Mouse (Mus musculus): ENCODE measurements around the gene Colgalt2. TPM values are rescaled to one million over a fixed set of nuclear protein-coding genes. Genes with fewer than 3 reads are reported as not detected.
A peak's percentile ranks its signal among the peaks of the same experiment; 100 is the strongest.
"Not testable (repeated sequence)": the region's sequence is repeated elsewhere in the genome, so short reads cannot be mapped to it uniquely, and the experiment has no call there.

The Colgalt2 gene
- polyA plus RNA-seq (2012), result not detected in 2 replicates

DNA sequence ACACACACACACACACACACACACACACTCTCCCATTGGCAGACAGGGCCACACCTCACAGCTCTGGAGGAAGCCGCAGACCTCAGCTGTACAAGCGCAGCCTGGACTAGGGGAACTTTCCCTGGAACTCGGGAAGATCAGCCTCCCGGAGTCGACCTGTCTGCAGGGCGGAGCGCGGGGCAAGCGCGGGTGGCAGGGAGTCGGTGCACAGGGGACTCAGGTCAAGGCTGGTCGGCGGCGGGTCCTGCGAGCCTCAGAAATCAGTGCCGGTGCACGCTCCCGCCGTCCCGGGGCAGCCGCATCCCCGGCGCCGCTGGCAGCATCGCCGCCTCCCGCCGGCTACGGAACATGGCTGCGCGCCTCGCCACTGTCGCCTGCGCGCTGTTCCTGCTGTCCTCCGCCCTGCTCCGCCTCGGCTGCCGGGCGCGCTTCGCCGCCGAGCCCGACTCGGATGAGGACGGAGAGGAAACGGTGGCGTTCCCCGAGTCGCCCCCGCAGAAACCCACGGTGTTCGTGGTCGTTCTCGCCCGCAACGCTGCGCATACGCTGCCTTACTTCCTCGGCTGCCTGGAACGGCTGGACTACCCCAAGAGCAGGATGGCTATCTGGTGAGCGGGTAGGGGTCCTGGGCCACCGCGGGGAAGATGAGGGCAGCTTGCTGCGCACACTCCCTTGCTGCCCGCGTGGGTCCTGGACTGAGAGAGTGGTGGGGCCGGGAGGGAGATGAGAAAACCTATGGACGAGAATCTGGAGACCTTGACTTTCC lies at the start of gene Colgalt2:
Gene Colgalt2, plus strand, starts transcription at position 41 of the 766 bp plus-strand sequence.
- Histone ChIP-seq H3K9me3 (ENCODE audit: control insufficient read depth, low read length) (peaks cover 3% of the 10 kb centered on the region; the same call in 1 of the 2 replicates), H3K4me1 (ENCODE audit: control insufficient read depth) (no peaks in the 10 kb centered on the region), H3K4me3 (replicated peaks) (peak within 1 kb of the TSS; percentile 56), H3K27me3 (ENCODE audit: control insufficient read depth) (peaks cover 37% of the 10 kb centered on the region), H3K36me3 (ENCODE audit: control insufficient read depth) (no peaks in the 10 kb centered on the region)
- TF ChIP-seq GATA1 (IDR thresholded peaks at IDR 0.05; ENCODE audit: low read length), result no peak
- TF ChIP-seq TAL1 (IDR thresholded peaks at IDR 0.05; ENCODE audit: low read length), result no peak

DNA sequence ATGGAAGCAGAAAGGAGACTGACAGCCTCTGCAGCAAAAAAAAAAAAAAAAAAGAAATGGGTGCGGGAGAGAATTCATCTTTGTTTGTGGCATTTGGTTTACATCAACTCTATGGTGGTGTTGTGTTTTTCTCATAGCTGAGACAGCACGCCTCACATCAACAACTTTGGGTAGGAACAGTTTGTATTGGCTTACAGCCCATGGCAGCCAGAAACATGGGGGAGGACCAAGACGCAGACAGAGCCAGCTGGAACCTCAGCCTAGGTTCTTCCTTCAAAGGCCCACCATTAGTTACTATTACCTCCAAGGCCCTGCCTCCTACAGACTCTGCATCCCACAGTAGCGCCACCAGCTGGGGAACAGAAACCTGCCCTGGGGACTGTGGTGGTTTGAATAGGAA lies 42.9 kb upstream of the Colgalt2 start:
- Histone ChIP-seq H3K9me3 (ENCODE audit: control insufficient read depth, low read length) (no peaks in the 10 kb centered on the region), H3K27me3 (ENCODE audit: control insufficient read depth) (no peaks in the 10 kb centered on the region), H3K4me3 (replicated peaks) (no peak overlapping the region), H3K36me3 (ENCODE audit: control insufficient read depth) (no peaks in the 10 kb centered on the region), H3K4me1 (ENCODE audit: control insufficient read depth) (no peaks in the 10 kb centered on the region)
- no peak for TF ChIP-seq GATA1 (IDR thresholded peaks at IDR 0.05; ENCODE audit: low read length)
- no peak for TF ChIP-seq TAL1 (IDR thresholded peaks at IDR 0.05; ENCODE audit: low read length)

DNA sequence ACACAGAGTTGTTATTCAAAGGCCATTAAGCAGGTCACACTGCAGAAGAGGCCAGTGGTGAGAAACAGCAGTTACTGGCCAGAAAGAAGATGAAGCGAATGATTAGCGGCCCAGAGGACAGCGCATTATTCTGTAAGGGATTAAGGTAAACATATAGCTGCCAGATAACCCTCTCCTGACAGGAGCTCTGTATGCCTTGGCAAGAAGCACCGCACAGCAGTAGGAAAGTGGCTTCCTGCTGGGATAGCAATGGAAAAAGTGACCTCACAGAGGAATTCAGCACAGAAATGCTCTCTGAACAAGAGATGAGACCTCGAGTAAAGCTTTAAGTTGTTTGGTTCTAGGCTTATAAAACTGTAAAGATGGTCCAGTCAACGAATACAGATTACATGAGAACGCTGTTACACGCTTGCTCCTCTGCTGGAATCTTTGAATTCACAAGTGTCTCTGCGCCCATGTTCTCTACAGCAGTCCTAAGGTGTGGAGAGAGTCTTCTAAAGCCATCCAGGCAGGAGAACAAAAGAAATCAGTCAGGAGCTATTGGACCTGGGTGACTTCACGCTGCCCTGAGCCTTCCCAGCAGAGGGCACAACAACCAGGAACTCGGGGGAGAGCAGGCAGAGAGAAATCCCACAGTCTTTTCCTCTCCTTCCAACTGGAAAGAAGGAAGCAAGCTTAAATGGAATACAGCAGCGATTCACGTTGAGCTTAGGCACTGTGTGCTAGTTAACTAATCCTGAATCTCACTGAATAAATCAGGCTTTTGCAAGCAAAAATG lies 31.1 kb upstream of the Colgalt2 start:
- H3K27me3 ChIP-seq (ENCODE audit: control insufficient read depth), result no peaks in the 10 kb centered on the region
- peaks cover 36% of the 10 kb centered on the region for H3K36me3 ChIP-seq (ENCODE audit: control insufficient read depth)
- H3K4me1 ChIP-seq (ENCODE audit: control insufficient read depth), result no peaks in the 10 kb centered on the region
- no peaks in the 10 kb centered on the region for H3K9me3 ChIP-seq (ENCODE audit: control insufficient read depth, low read length)
- no peak overlapping the region for H3K4me3 ChIP-seq (replicated peaks)
- TF ChIP-seq TAL1 (IDR thresholded peaks at IDR 0.05; ENCODE audit: low read length) (no peak), GATA1 (IDR thresholded peaks at IDR 0.05; ENCODE audit: low read length) (no peak)

DNA sequence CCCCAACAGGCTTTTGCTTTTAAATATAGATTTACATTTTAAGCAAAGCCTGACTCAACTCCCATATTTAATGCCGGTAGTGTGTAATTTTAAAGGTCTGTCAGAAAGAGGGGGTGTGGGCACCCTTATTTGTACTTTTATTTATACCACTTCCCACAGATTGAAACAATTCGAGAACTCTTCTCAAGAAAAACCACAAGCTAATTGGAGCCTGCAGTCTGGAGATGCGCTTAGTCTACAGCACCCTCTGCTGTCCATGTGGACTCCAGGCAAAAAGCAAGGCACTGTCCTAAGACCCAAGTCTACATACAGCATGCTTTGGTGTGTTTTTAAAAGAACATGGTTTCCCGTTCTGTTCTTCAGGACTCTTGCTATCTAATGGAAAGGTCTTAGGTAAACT lies 30.5 kb upstream of the Colgalt2 start:
- Histone ChIP-seq H3K27me3 (ENCODE audit: control insufficient read depth) (no peaks in the 10 kb centered on the region), H3K4me3 (replicated peaks) (no peak overlapping the region), H3K9me3 (ENCODE audit: control insufficient read depth, low read length) (no peaks in the 10 kb centered on the region), H3K4me1 (ENCODE audit: control insufficient read depth) (no peaks in the 10 kb centered on the region), H3K36me3 (ENCODE audit: control insufficient read depth) (peaks cover 39% of the 10 kb centered on the region)
- TF ChIP-seq TAL1 (IDR thresholded peaks at IDR 0.05; ENCODE audit: low read length) (no peak), GATA1 (IDR thresholded peaks at IDR 0.05; ENCODE audit: low read length) (no peak)

DNA sequence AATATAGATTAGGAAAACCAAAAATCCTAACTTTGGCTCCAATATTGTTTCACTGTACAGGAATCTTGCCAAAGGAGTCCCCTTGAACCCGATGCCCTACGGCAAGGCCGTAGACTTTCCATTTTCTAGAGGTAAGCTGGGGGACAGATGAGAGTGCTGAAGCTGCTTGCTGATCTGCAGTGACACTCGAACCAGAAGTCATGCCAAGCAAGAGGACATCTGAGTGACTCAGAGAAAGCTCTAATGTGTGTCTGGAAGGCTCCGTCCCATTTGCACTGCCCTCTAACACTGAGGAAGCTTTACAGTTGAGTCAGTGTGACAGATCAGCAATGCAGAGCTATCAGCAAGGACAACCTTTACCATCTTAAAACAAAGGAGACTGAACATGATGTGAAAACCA lies 21.3 kb upstream of the Colgalt2 start:
- H3K9me3 ChIP-seq (ENCODE audit: control insufficient read depth, low read length), result no peaks in the 10 kb centered on the region
- peaks cover 76% of the 10 kb centered on the region for H3K36me3 ChIP-seq (ENCODE audit: control insufficient read depth)
- no peaks in the 10 kb centered on the region for H3K27me3 ChIP-seq (ENCODE audit: control insufficient read depth)

DNA sequence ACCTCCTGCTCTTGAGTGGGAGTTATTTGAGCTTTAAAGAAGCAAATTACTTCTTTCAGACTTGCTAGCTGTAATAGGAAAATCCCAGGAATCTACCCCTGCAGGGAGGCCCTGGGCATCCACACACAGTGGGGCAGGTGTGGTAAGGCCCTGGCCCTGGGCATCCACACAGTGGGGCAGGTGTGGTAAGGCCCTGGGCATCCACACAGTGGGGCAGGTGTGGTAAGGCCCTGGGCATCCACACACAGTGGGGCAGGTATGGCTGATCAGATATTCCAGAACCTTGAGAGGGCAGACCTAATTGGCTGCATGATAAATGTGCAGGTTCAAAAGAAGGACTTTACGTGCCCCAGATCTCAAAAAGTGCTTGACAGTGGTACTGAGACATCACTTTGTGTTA lies 15.0 kb upstream of the Colgalt2 start:
- H3K4me3 ChIP-seq (replicated peaks), result peak overlapping the region; percentile 19

More for the DNA sequence above, 21.3 kb upstream of the Colgalt2 start:
- Histone ChIP-seq H3K4me3 (replicated peaks) (no peak overlapping the region), H3K4me1 (ENCODE audit: control insufficient read depth) (no peaks in the 10 kb centered on the region)
- TF ChIP-seq GATA1 (IDR thresholded peaks at IDR 0.05; ENCODE audit: low read length) (no peak), TAL1 (IDR thresholded peaks at IDR 0.05; ENCODE audit: low read length) (no peak)

DNA sequence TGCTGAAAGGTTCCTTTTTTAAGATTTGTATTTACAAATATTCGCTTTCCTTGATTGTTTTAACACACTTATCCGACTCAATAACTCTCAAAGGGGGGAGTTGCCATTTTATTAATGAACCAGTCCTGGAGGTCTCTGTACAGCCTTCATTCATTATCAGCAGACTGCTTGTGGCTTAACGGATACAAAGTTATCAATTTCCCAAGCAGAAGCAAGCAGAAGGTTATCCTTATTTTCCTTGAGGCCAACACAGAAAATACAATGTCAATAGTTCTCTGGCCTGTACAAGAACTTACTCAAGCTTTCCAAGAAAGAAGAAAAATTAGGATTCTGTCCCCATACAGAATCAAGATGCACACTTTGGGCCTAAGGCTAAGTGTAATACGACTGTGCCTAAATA lies 13.9 kb upstream of the Colgalt2 start:
- not testable (repeated sequence) for H3K9me3 ChIP-seq (ENCODE audit: control insufficient read depth, low read length); H3K27me3 ChIP-seq (ENCODE audit: control insufficient read depth)
- peaks cover 19% of the 10 kb centered on the region for H3K4me1 ChIP-seq (ENCODE audit: control insufficient read depth)
- H3K4me3 ChIP-seq (replicated peaks), result peak overlapping the region; percentile 86
- H3K36me3 ChIP-seq (ENCODE audit: control insufficient read depth), result peaks cover 28% of the 10 kb centered on the region

More for the DNA sequence above, 15.0 kb upstream of the Colgalt2 start:
- Histone ChIP-seq H3K9me3 (ENCODE audit: control insufficient read depth, low read length) (no peaks in the 10 kb centered on the region), H3K36me3 (ENCODE audit: control insufficient read depth) (peaks cover 37% of the 10 kb centered on the region), H3K4me1 (ENCODE audit: control insufficient read depth) (peaks cover 19% of the 10 kb centered on the region), H3K27me3 (ENCODE audit: control insufficient read depth) (no peaks in the 10 kb centered on the region)
- TF ChIP-seq GATA1 (IDR thresholded peaks at IDR 0.05; ENCODE audit: low read length) (no peak), TAL1 (IDR thresholded peaks at IDR 0.05; ENCODE audit: low read length) (no peak)

DNA sequence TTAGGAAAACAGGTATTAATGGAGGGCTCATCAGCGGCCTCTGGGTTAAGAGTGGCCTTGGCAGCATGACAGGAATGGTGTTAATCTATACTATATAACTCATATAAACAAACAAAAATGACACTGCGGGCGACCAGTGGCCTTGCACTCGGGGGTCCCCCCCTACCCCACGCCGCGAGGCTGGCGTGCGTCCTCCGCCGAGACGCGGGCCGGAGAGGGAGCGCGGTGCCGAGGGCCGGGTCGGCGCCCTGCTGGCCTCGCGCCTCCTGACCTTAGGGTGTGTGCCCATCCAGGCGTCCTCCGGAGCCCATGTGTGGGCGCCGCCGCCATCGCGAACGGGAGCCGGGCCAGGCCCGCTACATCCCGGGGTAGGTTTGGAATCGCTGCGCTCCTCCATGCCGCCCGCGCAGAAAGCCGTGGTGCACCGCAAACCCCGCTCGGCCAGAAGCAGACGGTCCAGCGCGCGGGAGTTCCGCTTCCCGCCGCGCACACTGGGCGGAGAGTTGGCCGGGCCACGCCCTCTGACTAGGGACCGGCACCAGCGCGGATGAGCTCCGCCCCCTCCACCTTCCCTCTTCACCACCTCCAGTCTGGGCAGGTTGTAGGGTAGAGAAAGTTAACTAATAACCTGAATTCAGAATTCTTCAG lies 13.3 kb upstream of the Colgalt2 start, which contains the start of gene Tsen15:
Gene Tsen15, minus strand, starts transcription at position 501 of the 648 bp plus-strand sequence.
- Histone ChIP-seq H3K36me3 (ENCODE audit: control insufficient read depth) (peaks cover 25% of the 10 kb centered on the region), H3K4me1 (ENCODE audit: control insufficient read depth) (peaks cover 19% of the 10 kb centered on the region), H3K9me3 (ENCODE audit: control insufficient read depth, low read length) (no peaks in the 10 kb centered on the region), H3K27me3 (ENCODE audit: control insufficient read depth) (peaks cover 3% of the 10 kb centered on the region; the same call in 1 of the 2 replicates), H3K4me3 (replicated peaks) (peak within 1 kb of the TSS; percentile 86)
- TF ChIP-seq GATA1 (IDR thresholded peaks at IDR 0.05; ENCODE audit: low read length) (no peak), TAL1 (IDR thresholded peaks at IDR 0.05; ENCODE audit: low read length) (no peak)

- H3K4me3 ChIP-seq (replicated peaks), result no peak overlapping the region
- H3K36me3 ChIP-seq (ENCODE audit: control insufficient read depth), result peaks cover 5% of the 10 kb centered on the region
- H3K4me1 ChIP-seq (ENCODE audit: control insufficient read depth), result peaks cover 18% of the 10 kb centered on the region
- peaks cover 3% of the 10 kb centered on the region; the same call in 1 of the 2 replicates for H3K27me3 ChIP-seq (ENCODE audit: control insufficient read depth)
- TF ChIP-seq GATA1 (IDR thresholded peaks at IDR 0.05; ENCODE audit: low read length), result no peak
- TF ChIP-seq TAL1 (IDR thresholded peaks at IDR 0.05; ENCODE audit: low read length), result no peak
- H3K9me3 ChIP-seq (ENCODE audit: control insufficient read depth, low read length), result no peaks in the 10 kb centered on the region
Observed at GRCm38 (mm10) chr1:152389271-152389670, 10.4 kb upstream of the Colgalt2 start.
